In the genomic region with DNA sequence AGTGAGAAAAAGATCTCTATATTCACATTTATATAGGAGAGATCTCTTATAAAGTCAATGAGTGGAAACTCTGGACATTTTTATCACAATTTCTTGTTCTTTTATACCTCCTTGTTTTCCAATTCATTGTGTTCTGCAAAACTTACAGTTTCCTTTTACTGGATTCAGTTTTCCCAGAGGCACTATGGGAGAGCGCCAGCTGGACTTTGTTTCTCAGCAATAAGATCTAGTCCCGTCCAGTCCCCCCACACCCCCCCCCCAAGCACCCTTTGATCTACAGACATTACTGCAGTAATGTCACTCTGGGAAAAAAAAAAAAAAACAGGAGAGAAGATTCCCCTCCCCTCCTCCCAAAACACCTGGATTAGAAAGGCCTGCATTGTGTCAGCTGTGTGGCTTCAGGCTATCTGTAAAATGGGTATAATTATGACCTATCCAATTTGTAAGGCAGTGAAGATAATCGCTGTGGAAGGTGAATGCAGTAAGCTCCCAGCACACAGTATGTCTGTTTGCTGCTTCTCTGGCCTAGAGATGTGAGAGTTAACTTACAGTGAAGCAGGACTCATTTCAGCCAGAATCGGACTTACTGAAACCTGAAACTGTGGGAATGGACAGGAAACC, we compare ENCODE assay signal across 8 mouse cellular contexts. TPM values are rescaled to one million over a fixed set of nuclear protein-coding genes. Genes with fewer than 3 reads are reported as not detected.
A peak's percentile ranks its signal among the peaks of the same experiment; 100 is the strongest.
DNase-seq lines count a peak whose midpoint lies in the region; ATAC-seq lines count a peak whose summit lies in the region.

No protein-coding gene starts in this region.

- peak overlapping the region; percentile 85 for H3K4me2 ChIP-seq in heart, embryonic 13.5 days
- H3K4me2 ChIP-seq in embryonic facial prominence, embryonic 12.5 days (replicated peaks) = peak overlapping the region; percentile 72
- H3K4me2 ChIP-seq in intestine, embryonic 16.5 days (ENCODE audit: low read depth, low read length) = peak overlapping the region; percentile 85
- H3K4me2 ChIP-seq in midbrain, embryonic 14.5 days (ENCODE audit: low read length) = peak overlapping the region; percentile 80

- peaks cover 31% of the 10 kb centered on the region for H3K4me1 ChIP-seq in heart, embryonic 13.5 days
- H3K4me1 ChIP-seq in embryonic facial prominence, embryonic 12.5 days = peaks cover 10% of the 10 kb centered on the region; the same call in 1 of the 2 replicates
- H3K4me1 ChIP-seq in intestine, embryonic 16.5 days (ENCODE audit: control insufficient read depth, insufficient read depth, low read length) = peaks cover 20% of the 10 kb centered on the region
- H3K4me1 ChIP-seq in midbrain, embryonic 14.5 days (ENCODE audit: control insufficient read depth, insufficient read depth, low read length) = peaks cover 10% of the 10 kb centered on the region; the same call in 1 of the 2 replicates

- 39% methylated on average over 4 of the region's 4 CpGs for WGBS in heart, embryonic 13.5 days
- WGBS in embryonic facial prominence, embryonic 12.5 days = 18% methylated on average over 4 of the region's 4 CpGs
- 32% methylated on average over 4 of the region's 4 CpGs for WGBS in intestine, embryonic 16.5 days
- 35% methylated on average over 4 of the region's 4 CpGs for WGBS in midbrain, embryonic 14.5 days

- peak overlapping the region; percentile 97 for H3K9ac ChIP-seq in heart, embryonic 13.5 days
- peak overlapping the region; percentile 87; the same call in 1 of the 2 replicates for H3K9ac ChIP-seq in embryonic facial prominence, embryonic 12.5 days
- H3K9ac ChIP-seq in intestine, embryonic 16.5 days (ENCODE audit: low read depth, low read length) = peak overlapping the region; percentile 96
- peak overlapping the region; percentile 94 for H3K9ac ChIP-seq in midbrain, embryonic 14.5 days (replicated peaks; ENCODE audit: low read length)

- no peaks in the 10 kb centered on the region for H3K36me3 ChIP-seq in heart, embryonic 13.5 days
- no peaks in the 10 kb centered on the region for H3K36me3 ChIP-seq in embryonic facial prominence, embryonic 12.5 days
- no peaks in the 10 kb centered on the region for H3K36me3 ChIP-seq in intestine, embryonic 16.5 days (ENCODE audit: control insufficient read depth, insufficient read depth, low read length)
- no peaks in the 10 kb centered on the region for H3K36me3 ChIP-seq in midbrain, embryonic 14.5 days (ENCODE audit: control insufficient read depth, insufficient read depth, low read length)

- no peaks in the 10 kb centered on the region for H3K27me3 ChIP-seq in heart, embryonic 13.5 days (replicated peaks)
- H3K27me3 ChIP-seq in embryonic facial prominence, embryonic 12.5 days = no peaks in the 10 kb centered on the region
- no peaks in the 10 kb centered on the region for H3K27me3 ChIP-seq in intestine, embryonic 16.5 days (replicated peaks; ENCODE audit: control insufficient read depth, insufficient read depth, low read length)
- no peaks in the 10 kb centered on the region for H3K27me3 ChIP-seq in midbrain, embryonic 14.5 days (ENCODE audit: control insufficient read depth, insufficient read depth, low read length)

- H3K27ac ChIP-seq in heart, embryonic 13.5 days (replicated peaks) = peak overlapping the region; percentile 95
- H3K27ac ChIP-seq in embryonic facial prominence, embryonic 12.5 days = no peak overlapping the region
- peak overlapping the region; percentile 96 for H3K27ac ChIP-seq in intestine, embryonic 16.5 days (ENCODE audit: low read length)
- peak overlapping the region; percentile 84; the same call in 1 of the 2 replicates for H3K27ac ChIP-seq in midbrain, embryonic 14.5 days (replicated peaks; ENCODE audit: low read depth, low read length)

- no peak for ATAC-seq in heart, embryonic 13.5 days (ENCODE audit: extremely low read depth, insufficient number of reproducible peaks, low FRiP score, low TSS enrichment)
- ATAC-seq in embryonic facial prominence, embryonic 12.5 days (ENCODE audit: insufficient number of reproducible peaks, insufficient read depth, low FRiP score, low TSS enrichment) = no peak
- ATAC-seq in intestine, embryonic 16.5 days = no peak
- no peak for ATAC-seq in midbrain, embryonic 14.5 days (ENCODE audit: low FRiP score, low TSS enrichment)

- intact Hi-C loops in heart, postnatal 36 days (cut with DNase I) = loop anchor here (5.0 kb wide), 2 partner anchors 92 to 127 kb away; no protein-coding TSS in a partner anchor

- no peaks in the 10 kb centered on the region for H3K9me3 ChIP-seq in heart, embryonic 13.5 days
- no peaks in the 10 kb centered on the region for H3K9me3 ChIP-seq in embryonic facial prominence, embryonic 12.5 days
- no peaks in the 10 kb centered on the region for H3K9me3 ChIP-seq in intestine, embryonic 16.5 days (ENCODE audit: control insufficient read depth, low read length)
- no peaks in the 10 kb centered on the region for H3K9me3 ChIP-seq in midbrain, embryonic 14.5 days (ENCODE audit: control insufficient read depth, low read length)

- peak overlapping the region; percentile 98 for H3K4me3 ChIP-seq in heart, embryonic 13.5 days
- peak overlapping the region; percentile 92 for H3K4me3 ChIP-seq in embryonic facial prominence, embryonic 12.5 days
- peak overlapping the region; percentile 86 for H3K4me3 ChIP-seq in intestine, embryonic 16.5 days (ENCODE audit: low read length)
- peak overlapping the region; percentile 93 for H3K4me3 ChIP-seq in midbrain, embryonic 14.5 days (replicated peaks; ENCODE audit: low read depth, low read length)

- no peak for DNase-seq in heart, postnatal 36 days
- no peak for DNase-seq in midbrain, embryonic 14.5 days
- DNase-seq in left cerebral cortex, adult 8-10 months (ENCODE audit: low spot score in 2 of 2) = no peak
- no peak for DNase-seq in cerebellum, adult 18-20 months
- DNase-seq in testis, postnatal 14 days (ENCODE audit: low spot score) = no peak

RNA-seq across cellular contexts. Expression of a gene that starts 0.7 kb away (rescaled TPM):
- polyA plus RNA-seq in heart, embryonic 13.5 days (2015; fragmentation: Nextera tagmentation; extraction: Ambion mirVana) = 7.1 and 7.4 TPM in 2 replicates
- total RNA-seq in heart, postnatal 36 days (2021) = 10 to 100 TPM; 19.6 to 19.9 TPM
- polyA plus RNA-seq in embryonic facial prominence, embryonic 12.5 days (2016; fragmentation: Nextera tagmentation; extraction: Ambion mirVana) = 6.5 and 7.7 TPM in 2 replicates
- 5.4 and 6.0 TPM in 2 replicates for polyA plus RNA-seq in intestine, embryonic 16.5 days (2015; fragmentation: Nextera tagmentation; extraction: Ambion mirVana)
- 15.4 and 17.9 TPM in 2 replicates for polyA plus RNA-seq in midbrain, embryonic 14.5 days (2014; fragmentation: Nextera tagmentation; extraction: Ambion mirVana)
- total RNA-seq in left cerebral cortex, adult 8-10 months (2022) = 10 to 100 TPM; 17.3 to 18.6 (median 17.6) TPM
